Mouse (Mus musculus): ENCODE data around the gene Golt1b.

DNA sequence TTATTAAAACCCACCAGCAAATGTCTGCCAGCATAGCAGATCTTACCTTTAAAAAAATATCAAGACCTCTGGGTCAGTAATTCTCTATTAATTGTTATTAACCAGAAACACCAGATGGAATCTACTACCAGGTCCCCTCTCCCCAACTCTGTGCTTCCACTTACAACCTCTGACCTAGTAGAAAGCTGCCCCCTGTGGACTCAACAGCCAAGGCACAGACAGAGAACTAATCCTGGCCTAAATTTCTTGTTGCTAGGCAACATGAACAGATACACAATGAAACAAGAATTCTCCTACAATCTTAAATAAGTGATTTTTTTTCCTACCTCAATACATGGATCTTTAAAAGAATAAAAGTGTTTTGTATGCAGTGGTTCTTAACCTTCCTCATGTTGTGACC, 42.1 kb downstream of the Golt1b start:
- TF ChIP-seq CTCF (IDR thresholded peaks at IDR 0.05; ENCODE audit: control insufficient read depth, insufficient read depth, low read length) (no peak), POLR2A (IDR thresholded peaks at IDR 0.05; ENCODE audit: borderline replicate concordance, control insufficient read depth, low read depth, low read length) (no peak)
